Mouse (Mus musculus) lung, postnatal 0 days (tissue): ENCODE data around the gene Fyttd1.

Experiments
- CTCF ChIP-seq: IDR thresholded peaks from 2 replicates; pipeline ENCODE4 v1.5.1; 2016; ENCODE audit warnings: antibody characterized with exemption, mild to moderate bottlenecking
- EP300 ChIP-seq: IDR thresholded peaks from 2 replicates; pipeline ENCODE4 v1.6.1; 2016; ENCODE audit warnings: antibody characterized with exemption, mild to moderate bottlenecking, control low read depth

- no peak for TF ChIP-seq CTCF
- TF ChIP-seq EP300: no peak
These were observed 15.4 kb upstream of the Fyttd1 start for GRCm38 (mm10) chr16:32861813-32862385.
